Mouse (Mus musculus) intestine, embryonic 15.5 days (tissue): ENCODE measurements around the gene Acer3. TPM values are rescaled to one million over a fixed set of nuclear protein-coding genes. Genes with fewer than 3 reads are reported as not detected.
"Not testable (repeated sequence)": the region's sequence is repeated elsewhere in the genome, so short reads cannot be mapped to it uniquely, and the experiment has no call there.

Experiments used
- ATAC-seq: fragments of 200-750 bp; cut with Nextera tagmentation; 2 replicates; pipeline ENCODE4 v1.8.0; 2017; ENCODE audit warnings: moderate TSS enrichment, moderate library complexity
- H3K27ac ChIP-seq: fragments of 300-500 bp; sonication (generic); 2 replicates; pipeline ENCODE4 v1.5.1; 2015; ENCODE audit warnings: mild to moderate bottlenecking, inconsistent platforms
- H3K27me3 ChIP-seq: fragments of 300-500 bp; sonication (generic); replicated peaks from 2 replicates; pipeline ENCODE4 v1.6.1; 2015; ENCODE audit warnings: inconsistent platforms
- H3K36me3 ChIP-seq: fragments of 300-500 bp; sonication (generic); 2 replicates; pipeline ENCODE4 v1.6.1; 2015; ENCODE audit warnings: inconsistent platforms
- H3K4me1 ChIP-seq: fragments of 300-500 bp; sonication (generic); replicated peaks from 2 replicates; pipeline ENCODE4 v1.6.1; 2015; ENCODE audit warnings: inconsistent platforms
- H3K4me2 ChIP-seq: fragments of 300-500 bp; sonication (generic); replicated peaks from 2 replicates; pipeline ENCODE4 v1.6.1; 2015; ENCODE audit warnings: mild to moderate bottlenecking, inconsistent platforms
- H3K4me3 ChIP-seq: fragments of 300-500 bp; sonication (generic); replicated peaks from 2 replicates; pipeline ENCODE4 v1.5.1; 2015; ENCODE audit warnings: inconsistent platforms
- H3K9ac ChIP-seq: fragments of 300-500 bp; sonication (generic); 2 replicates; pipeline ENCODE4 v1.6.1; 2015; ENCODE audit warnings: inconsistent platforms
- H3K9me3 ChIP-seq: fragments of 300-500 bp; sonication (generic); 2 replicates; pipeline ENCODE4 v1.6.1; 2016; ENCODE audit warnings: inconsistent platforms
- WGBS: fragments of 180-500 bp; shearing (Covaris S2); methylation state at CpG from one replicate; pipeline ENCODE4 v1.1.7; 2015; 5-methylcytosine and 5-hydroxymethylcytosine counted together
- polyA plus RNA-seq: library from polyadenylated mRNA; unstranded; fragments of >200 nt; fragmentation: Nextera tagmentation; extraction: Ambion mirVana; gene quantifications from 2 replicates; pipeline ENCODE4 v1.2.1, GENCODE M21; 2015

The Acer3 gene
- polyA plus RNA-seq, 1 experiment from 2014 or later, result 20.5 TPM

DNA sequence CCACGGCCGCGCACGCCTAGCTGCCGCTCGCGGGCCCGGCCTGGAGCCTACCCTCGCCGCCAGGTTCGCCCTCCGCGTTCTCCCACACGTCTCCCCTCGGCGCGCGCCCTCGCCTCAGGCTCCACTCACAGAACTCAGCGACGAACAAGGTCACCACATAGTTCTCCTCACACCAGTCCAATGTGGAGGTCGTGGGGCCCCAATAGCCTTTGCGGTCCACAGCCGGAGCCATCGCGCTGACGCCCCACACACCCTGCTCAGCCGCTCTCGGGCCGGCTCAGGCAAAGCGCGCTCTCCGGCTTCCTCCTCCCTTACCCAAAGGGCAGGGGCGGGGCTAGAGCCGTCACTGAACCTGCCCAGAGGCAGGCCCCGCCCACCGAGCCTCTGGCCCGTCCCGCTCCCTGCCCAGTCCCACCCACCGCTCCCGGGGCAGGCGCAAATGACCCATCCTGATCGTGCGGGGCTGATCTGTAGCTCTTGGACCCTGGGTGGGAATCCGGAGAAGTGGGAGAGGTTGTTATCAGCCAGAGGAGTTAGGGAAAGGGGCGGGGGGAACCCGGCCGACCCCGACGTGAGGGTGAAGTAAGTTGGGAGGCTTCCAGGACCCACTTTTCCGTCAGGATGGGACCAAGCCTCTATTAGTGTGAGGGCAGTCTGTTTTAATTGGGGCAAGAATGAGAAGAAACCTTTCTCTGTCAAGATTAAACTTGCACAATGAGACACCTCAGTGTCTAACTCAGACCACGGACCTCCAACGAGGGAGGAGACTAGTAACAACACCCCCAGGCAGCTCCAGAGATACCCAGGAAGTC is 11.6 kb downstream of the Acer3 start:
- no peaks in the 10 kb centered on the region for H3K36me3 ChIP-seq
- no peaks in the 10 kb centered on the region for H3K9me3 ChIP-seq
- under 1% methylated on average over 53 of the region's 53 CpGs for WGBS
- peak; percentile 100 for ATAC-seq
- no peaks in the 10 kb centered on the region for H3K27me3 ChIP-seq
- H3K9ac ChIP-seq, result peak overlapping the region; percentile 91
- H3K4me3 ChIP-seq, result peak overlapping the region; percentile 86
- H3K4me1 ChIP-seq, result no peaks in the 10 kb centered on the region
- peak overlapping the region; percentile 88 for H3K4me2 ChIP-seq
- peak overlapping the region; percentile 58; the same call in 1 of the 2 replicates for H3K27ac ChIP-seq

DNA sequence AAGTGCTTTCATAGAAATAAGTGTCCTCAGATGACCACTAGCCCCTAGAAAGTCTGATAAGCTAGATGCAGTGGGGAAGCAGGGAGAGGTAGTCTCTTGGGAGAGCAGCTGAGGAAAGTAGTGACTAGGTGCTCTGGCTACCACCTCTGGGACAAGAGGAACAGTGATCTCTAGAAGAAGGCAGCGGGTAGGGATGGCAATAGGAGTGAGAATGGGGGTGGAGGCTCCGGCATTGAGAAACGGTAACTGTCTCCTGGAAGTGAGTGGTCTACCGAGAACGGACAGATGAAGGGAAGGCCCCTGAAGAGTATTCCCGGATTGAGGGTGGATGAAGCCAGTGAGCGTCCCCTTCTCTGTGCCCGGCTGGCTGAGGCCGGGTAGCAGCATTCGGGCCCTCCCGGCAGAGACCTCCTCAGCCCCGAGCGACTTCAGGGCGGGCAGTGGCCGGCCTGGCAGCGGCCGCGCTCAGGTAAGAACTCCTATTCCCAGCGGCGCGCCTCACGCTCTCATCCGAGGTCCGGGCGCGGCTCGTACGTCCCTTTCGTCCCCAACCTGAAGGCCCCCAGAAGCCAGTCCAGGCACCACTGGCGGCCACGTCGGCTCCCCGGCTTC is 12.3 kb downstream of the Acer3 start:
- Histone ChIP-seq H3K4me3 (peak overlapping the region; percentile 86), H3K27ac (peak overlapping the region; percentile 58; the same call in 1 of the 2 replicates), H3K9me3 (no peaks in the 10 kb centered on the region), H3K36me3 (no peaks in the 10 kb centered on the region), H3K27me3 (no peaks in the 10 kb centered on the region), H3K9ac (peak overlapping the region; percentile 91), H3K4me2 (peak overlapping the region; percentile 88), H3K4me1 (no peaks in the 10 kb centered on the region)
- peak; percentile 81 for ATAC-seq
- WGBS, result under 1% methylated on average over 33 of the region's 33 CpGs

DNA sequence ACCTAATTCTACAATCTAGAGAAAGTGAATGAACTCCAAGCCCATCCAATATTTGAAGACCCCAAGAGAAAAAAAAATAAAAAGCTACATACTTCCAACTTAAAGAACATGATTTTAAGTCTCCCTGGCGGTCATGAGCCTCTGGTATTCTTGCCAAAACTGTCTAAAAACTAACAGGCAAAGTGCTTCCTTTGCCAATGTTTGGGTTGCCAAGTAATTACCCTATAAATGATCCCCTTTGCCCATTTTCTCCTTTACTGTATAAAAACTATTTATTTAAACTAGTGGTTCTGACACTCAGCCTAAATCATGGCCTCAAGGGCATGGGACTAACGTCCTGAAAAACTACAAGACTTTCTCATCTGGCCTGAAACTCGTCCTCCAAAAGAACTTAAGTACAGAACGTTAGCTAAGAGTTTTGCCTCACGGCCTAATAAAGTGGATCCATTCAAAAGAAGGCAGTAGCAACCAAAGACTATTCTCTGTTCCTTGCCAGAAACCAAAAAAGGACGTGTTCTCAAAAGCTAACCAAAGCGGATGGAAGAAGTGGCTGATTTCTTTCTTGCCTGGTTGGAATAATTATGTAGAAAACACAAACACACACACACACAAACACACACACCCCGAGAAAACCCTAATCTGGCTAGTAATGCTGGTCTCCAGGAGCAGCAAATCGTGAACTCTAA is 12.9 kb downstream of the Acer3 start:
- peak overlapping the region; percentile 88 for H3K4me2 ChIP-seq
- no peak for ATAC-seq
- H3K9me3 ChIP-seq, result no peaks in the 10 kb centered on the region
- H3K27ac ChIP-seq, result no peak overlapping the region
- H3K9ac ChIP-seq, result peak overlapping the region; percentile 91; the same call in 1 of the 2 replicates
- no peaks in the 10 kb centered on the region for H3K4me1 ChIP-seq
- H3K27me3 ChIP-seq, result no peaks in the 10 kb centered on the region
- H3K36me3 ChIP-seq, result no peaks in the 10 kb centered on the region
- peak overlapping the region; percentile 86 for H3K4me3 ChIP-seq
- WGBS, result 53% methylated on average over 9 of the region's 9 CpGs

DNA sequence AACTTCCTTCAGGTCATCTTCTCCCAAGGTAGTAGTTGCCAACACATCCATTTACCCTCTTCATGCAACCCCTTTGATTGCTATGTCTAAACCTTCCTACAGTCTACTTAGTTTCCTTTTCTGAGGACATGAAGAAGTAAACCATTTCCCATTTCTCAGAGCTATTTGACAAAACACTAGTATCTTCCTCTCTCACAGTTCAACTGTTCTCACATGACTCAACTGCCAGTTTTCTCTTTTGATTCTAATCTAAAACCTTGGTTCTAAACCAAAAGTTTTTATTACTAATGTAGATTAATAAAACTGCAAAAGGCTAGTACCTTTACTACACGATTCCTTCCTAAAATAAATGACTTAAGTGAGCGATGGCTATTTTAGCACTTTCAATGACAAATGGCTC is 13.6 kb downstream of the Acer3 start:
- Histone ChIP-seq H3K4me1 (no peaks in the 10 kb centered on the region), H3K27ac (no peak overlapping the region), H3K4me2 (no peak overlapping the region), H3K9me3 (no peaks in the 10 kb centered on the region), H3K36me3 (no peaks in the 10 kb centered on the region), H3K9ac (no peak overlapping the region), H3K4me3 (no peak overlapping the region), H3K27me3 (no peaks in the 10 kb centered on the region)
- 93% methylated on average over 2 of the region's 2 CpGs for WGBS
- ATAC-seq, result no peak

GRCm38 (mm10) chr7:98292901-98293300 is 28.1 kb downstream of the Acer3 start:
- no peaks in the 10 kb centered on the region for H3K27me3 ChIP-seq
- H3K4me1 ChIP-seq, result no peaks in the 10 kb centered on the region
- WGBS, result 87% methylated on average over 1 of the region's 1 CpGs

GRCm38 (mm10) chr7:98289585-98289984 is 31.4 kb downstream of the Acer3 start:
- ATAC-seq, result no peak
- no peak overlapping the region for H3K4me2 ChIP-seq
- no peaks in the 10 kb centered on the region for H3K27me3 ChIP-seq
- no peak overlapping the region for H3K9ac ChIP-seq
- H3K4me3 ChIP-seq, result no peak overlapping the region
- no peaks in the 10 kb centered on the region for H3K4me1 ChIP-seq
- no peak overlapping the region for H3K27ac ChIP-seq
- H3K36me3 ChIP-seq, result no peaks in the 10 kb centered on the region
- no peaks in the 10 kb centered on the region for H3K9me3 ChIP-seq
- 41% methylated on average over 3 of the region's 3 CpGs for WGBS

More at GRCm38 (mm10) chr7:98292901-98293300, 28.1 kb downstream of the Acer3 start:
- no peak overlapping the region for H3K4me3 ChIP-seq
- ATAC-seq, result no peak
- H3K9ac ChIP-seq, result no peak overlapping the region
- H3K4me2 ChIP-seq, result no peak overlapping the region
- H3K9me3 ChIP-seq, result no peaks in the 10 kb centered on the region
- H3K27ac ChIP-seq, result no peak overlapping the region
- H3K36me3 ChIP-seq, result no peaks in the 10 kb centered on the region

DNA sequence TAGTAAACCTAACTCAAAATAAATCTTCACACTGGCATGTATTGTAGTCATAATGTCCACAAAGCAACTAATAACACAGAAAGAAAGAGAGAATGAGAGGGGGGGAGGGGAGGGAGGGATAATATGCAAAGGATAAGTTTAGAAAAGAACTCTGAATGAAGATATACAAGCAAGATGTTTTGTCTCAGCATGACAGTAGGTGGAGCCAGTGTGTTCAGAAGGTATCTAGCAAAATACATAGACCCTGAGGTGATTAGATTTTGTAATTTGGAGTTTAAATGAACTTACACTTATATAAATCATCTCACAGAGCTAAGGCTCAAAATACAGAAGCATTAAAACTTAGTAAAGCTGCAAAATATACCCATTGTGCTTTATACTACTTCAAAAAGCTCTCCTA is 44.7 kb downstream of the Acer3 start:
- Histone ChIP-seq H3K36me3 (no peaks in the 10 kb centered on the region), H3K27me3 (no peaks in the 10 kb centered on the region), H3K27ac (no peak overlapping the region), H3K4me3 (no peak overlapping the region), H3K4me2 (no peak overlapping the region), H3K4me1 (no peaks in the 10 kb centered on the region), H3K9ac (no peak overlapping the region), H3K9me3 (no peaks in the 10 kb centered on the region)
- ATAC-seq, result no peak

- 27% methylated on average over 14 of the region's 15 CpGs for WGBS
Observed at GRCm38 (mm10) chr7:98268166-98268565, 52.8 kb downstream of the Acer3 start.

DNA sequence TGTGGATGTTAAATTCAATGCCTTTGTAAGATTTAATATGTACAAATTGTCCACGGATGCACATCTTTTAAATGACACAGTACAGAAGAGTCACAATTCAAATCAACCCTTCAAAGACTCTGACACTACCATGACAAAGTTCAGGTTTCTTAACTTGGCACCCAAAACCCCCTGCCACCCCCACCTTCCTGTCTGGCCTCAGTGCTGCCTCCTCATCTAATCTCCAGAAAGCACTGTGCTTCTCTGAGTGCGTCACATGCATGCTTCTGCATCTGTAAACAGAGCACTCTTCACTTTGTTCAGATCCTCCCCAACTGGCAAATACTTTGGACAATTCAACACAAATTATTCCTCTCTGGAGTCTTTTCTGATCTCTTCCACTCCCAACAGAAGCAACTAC is 68.5 kb downstream of the Acer3 start:
- no peaks in the 10 kb centered on the region for H3K27me3 ChIP-seq
- H3K9me3 ChIP-seq, result no peaks in the 10 kb centered on the region
- H3K4me2 ChIP-seq, result no peak overlapping the region
- no peaks in the 10 kb centered on the region for H3K4me1 ChIP-seq
- no peaks in the 10 kb centered on the region for H3K36me3 ChIP-seq
- 85% methylated on average over 2 of the region's 2 CpGs for WGBS
- no peak overlapping the region for H3K27ac ChIP-seq
- ATAC-seq, result no peak
- H3K9ac ChIP-seq, result no peak overlapping the region
- no peak overlapping the region for H3K4me3 ChIP-seq

More at GRCm38 (mm10) chr7:98268166-98268565, 52.8 kb downstream of the Acer3 start:
- H3K4me1 ChIP-seq, ATAC-seq, H3K36me3 ChIP-seq, H3K27ac ChIP-seq, H3K27me3 ChIP-seq, H3K9me3 ChIP-seq, H3K9ac ChIP-seq: not testable (repeated sequence)
- Histone ChIP-seq H3K4me3 (peak overlapping the region; percentile 19), H3K4me2 (peak overlapping the region; percentile 42)

GRCm38 (mm10) chr7:98236686-98237359 is 84.2 kb downstream of the Acer3 start:
- H3K27me3 ChIP-seq, result no peaks in the 10 kb centered on the region
- no peaks in the 10 kb centered on the region; the same call in 1 of the 2 replicates for H3K9me3 ChIP-seq
- no peak overlapping the region for H3K9ac ChIP-seq
- H3K4me1 ChIP-seq, result no peaks in the 10 kb centered on the region
- WGBS, result 71% methylated on average over 3 of the region's 3 CpGs
- no peak overlapping the region for H3K4me2 ChIP-seq
- no peaks in the 10 kb centered on the region for H3K36me3 ChIP-seq
- no peak overlapping the region for H3K4me3 ChIP-seq
- H3K27ac ChIP-seq, result no peak overlapping the region
- no peak for ATAC-seq

DNA sequence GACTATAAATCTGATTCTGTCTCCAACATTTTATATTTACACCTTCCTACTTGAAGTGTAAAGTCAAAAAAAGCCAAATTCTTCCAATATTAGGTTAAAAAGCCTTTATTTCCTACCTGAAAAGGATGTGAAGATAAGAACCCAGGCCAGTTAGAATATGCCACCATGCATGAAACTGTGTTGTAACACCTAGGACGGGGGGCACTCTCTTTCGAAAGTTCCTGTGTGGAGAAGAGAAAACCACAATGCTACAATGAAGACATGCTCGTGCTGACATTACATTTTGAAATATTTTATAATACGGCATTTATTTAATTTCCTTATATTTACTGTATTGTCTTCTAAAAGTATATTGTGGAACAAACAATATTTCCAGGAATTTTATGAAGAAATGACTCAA is 97.2 kb downstream of the Acer3 start:
- H3K27me3 ChIP-seq, result no peaks in the 10 kb centered on the region

DNA sequence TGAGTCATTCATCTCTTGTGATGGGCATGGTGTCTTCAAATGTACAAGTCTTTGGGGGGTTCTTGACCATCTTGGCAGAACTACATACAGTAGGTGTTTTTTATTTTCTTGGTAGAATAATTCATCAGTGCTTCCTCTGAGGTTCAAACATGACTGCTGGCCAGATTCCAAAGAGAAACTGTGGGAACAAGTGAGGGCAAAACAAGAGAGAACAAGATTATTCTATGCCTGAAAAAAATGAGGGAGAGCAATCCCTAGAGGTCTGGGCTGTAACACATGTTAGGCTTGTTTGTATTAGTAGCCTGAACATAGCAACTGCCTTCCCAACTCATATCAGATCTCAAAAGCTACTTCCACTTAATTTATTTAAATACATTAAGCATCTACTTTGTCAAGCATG is 104.3 kb downstream of the Acer3 start:
- Histone ChIP-seq H3K9ac (no peak overlapping the region), H3K4me2 (no peak overlapping the region), H3K36me3 (no peaks in the 10 kb centered on the region), H3K4me1 (no peaks in the 10 kb centered on the region), H3K27ac (no peak overlapping the region), H3K9me3 (no peaks in the 10 kb centered on the region), H3K27me3 (no peaks in the 10 kb centered on the region), H3K4me3 (no peak overlapping the region)
- ATAC-seq, result no peak

More for the DNA sequence above, 97.2 kb downstream of the Acer3 start:
- H3K27ac ChIP-seq, result no peak overlapping the region
- ATAC-seq, result no peak
- H3K4me1 ChIP-seq, result no peaks in the 10 kb centered on the region
- H3K4me2 ChIP-seq, result no peak overlapping the region
- H3K36me3 ChIP-seq, result no peaks in the 10 kb centered on the region
- 92% methylated on average over 4 of the region's 4 CpGs for WGBS
- H3K4me3 ChIP-seq, result no peak overlapping the region
- H3K9me3 ChIP-seq, result no peaks in the 10 kb centered on the region
- H3K9ac ChIP-seq, result no peak overlapping the region
